In genomic region chr16:6904984-6905383, GRCm38 (mm10) we compare ENCODE assay signal across 25 mouse cellular contexts.
"Had no signal": no experiment of that assay in that cellular context is flagged by ENCODE, and none has a peak within 500 bp of the region (broad histone marks: within the 10 kb centered on the region; RNA-seq: fewer than 3 reads in every experiment).

No protein-coding gene starts in this region.

- H3K4me3 ChIP-seq: embryonic facial prominence, embryonic 10.5 days; embryonic facial prominence, embryonic 12.5 days; embryonic facial prominence, embryonic 13.5 days; embryonic facial prominence, embryonic 15.5 days; erythroblast, embryonic 14.5 days; forebrain, embryonic 10.5 days; forebrain, embryonic 12.5 days; forebrain, embryonic 15.5 days; gastrocnemius, adult 2 months; heart, adult 2 months; heart, embryonic 10.5 days had no signal

- H3K36me3 ChIP-seq: embryonic facial prominence, embryonic 10.5 days; embryonic facial prominence, embryonic 12.5 days; embryonic facial prominence, embryonic 13.5 days; embryonic facial prominence, embryonic 15.5 days; forebrain, embryonic 10.5 days; forebrain, embryonic 12.5 days; forebrain, embryonic 15.5 days; heart, embryonic 10.5 days had no signal

- H3K4me2 ChIP-seq: embryonic facial prominence, embryonic 12.5 days; embryonic facial prominence, embryonic 13.5 days; embryonic facial prominence, embryonic 15.5 days; forebrain, embryonic 12.5 days; forebrain, embryonic 15.5 days; heart, embryonic 11.5 days had no signal

- DNase-seq: cerebellum, adult 9-11 months; cerebellum, postnatal 14 days; cerebellum, postnatal 25 days; cerebellum, postnatal 36 days; embryo, embryonic 11 days; forebrain, postnatal 0 days; gastrocnemius, adult 2 months; gastrocnemius, postnatal 10 days; gastrocnemius, postnatal 14 days; gastrocnemius, postnatal 25 days; gastrocnemius, postnatal 36 days; heart, adult 11 months; heart, adult 18-20 months; heart, adult 2 months had no signal

- ATAC-seq: forebrain, embryonic 14.5 days; forebrain, embryonic 15.5 days had no signal

- H3K4me1 ChIP-seq: embryonic facial prominence, embryonic 10.5 days; embryonic facial prominence, embryonic 12.5 days; embryonic facial prominence, embryonic 13.5 days; embryonic facial prominence, embryonic 15.5 days; forebrain, embryonic 10.5 days; forebrain, embryonic 12.5 days; heart, embryonic 10.5 days had no signal

- H3K27me3 ChIP-seq: embryonic facial prominence, embryonic 12.5 days; embryonic facial prominence, embryonic 13.5 days; embryonic facial prominence, embryonic 15.5 days; forebrain, embryonic 12.5 days; forebrain, embryonic 15.5 days had no signal

- H3K9me3 ChIP-seq: embryonic facial prominence, embryonic 10.5 days; embryonic facial prominence, embryonic 12.5 days; embryonic facial prominence, embryonic 13.5 days; embryonic facial prominence, embryonic 15.5 days; forebrain, embryonic 10.5 days; forebrain, embryonic 12.5 days; forebrain, embryonic 15.5 days; heart, embryonic 10.5 days had no signal

- H3K27ac ChIP-seq: embryonic facial prominence, embryonic 10.5 days; embryonic facial prominence, embryonic 12.5 days; embryonic facial prominence, embryonic 13.5 days; embryonic facial prominence, embryonic 15.5 days; forebrain, embryonic 10.5 days; forebrain, embryonic 12.5 days; gastrocnemius, adult 2 months; heart, adult 2 months; heart, embryonic 10.5 days had no signal

- H3K9ac ChIP-seq: embryonic facial prominence, embryonic 12.5 days; embryonic facial prominence, embryonic 13.5 days; embryonic facial prominence, embryonic 15.5 days; forebrain, embryonic 12.5 days; forebrain, embryonic 15.5 days; forebrain, postnatal 0 days had no signal
